Mouse (Mus musculus) ES-Bruce4 (cell line): ENCODE measurements around the gene Kif6. TPM values are rescaled to one million over a fixed set of nuclear protein-coding genes. Genes with fewer than 3 reads are reported as not detected.

Source experiments
- H3K27ac ChIP-seq: 2 replicates; pipeline ENCODE4 v1.5.1; 2012; ENCODE audit warnings: low read length, inconsistent platforms; ENCODE audit not compliant: insufficient read depth
- H3K27me3 ChIP-seq: 2 replicates; pipeline ENCODE4 v1.6.1; 2012; ENCODE audit warnings: mild to moderate bottlenecking, low read length, inconsistent platforms; ENCODE audit not compliant: control insufficient read depth, poor library complexity, insufficient read depth, severe bottlenecking
- H3K36me3 ChIP-seq: 2 replicates; pipeline ENCODE4 v1.6.1; 2012; ENCODE audit warnings: inconsistent platforms, mild to moderate bottlenecking, low read length, moderate library complexity; ENCODE audit not compliant: control insufficient read depth, poor library complexity, insufficient read depth, severe bottlenecking
- H3K4me1 ChIP-seq: one replicate; pipeline ENCODE4 v1.8.1; 2011; ENCODE audit warnings: low read length; ENCODE audit not compliant: control insufficient read depth, insufficient read depth
- H3K4me3 ChIP-seq: 2 replicates; pipeline ENCODE4 v1.5.1; 2011; ENCODE audit warnings: low read depth, mild to moderate bottlenecking, low read length
- H3K9ac ChIP-seq: 2 replicates; pipeline ENCODE4 v1.6.1; 2012; ENCODE audit warnings: low read depth, mild to moderate bottlenecking, inconsistent platforms; ENCODE audit not compliant: poor library complexity, severe bottlenecking
- H3K9me3 ChIP-seq: replicated peaks from 2 replicates; pipeline ENCODE4 v1.6.1; 2012; ENCODE audit warnings: mild to moderate bottlenecking, low read length, inconsistent platforms; ENCODE audit not compliant: control insufficient read depth, poor library complexity, insufficient read depth, severe bottlenecking
- CTCF ChIP-seq: IDR thresholded peaks from one replicate; pipeline ENCODE4 v1.8.1; 2011; ENCODE audit warnings: low read depth, low read length
- EP300 ChIP-seq: IDR thresholded peaks from 2 replicates; pipeline ENCODE4 v1.6.1; 2011; ENCODE audit warnings: low read depth, low read length; ENCODE audit not compliant: insufficient read depth
- POLR2A ChIP-seq: IDR thresholded peaks from one replicate; pipeline ENCODE4 v1.8.1; 2011; ENCODE audit warnings: low read length; ENCODE audit not compliant: insufficient read depth
- polyA plus RNA-seq: library from polyadenylated mRNA; stranded (reverse); fragments of >200 nt; gene quantifications from 2 replicates; pipeline ENCODE4 v1.2.4, GENCODE M21; 2011; ENCODE audit warnings: low read depth; ENCODE audit not compliant: missing spikeins, insufficient read depth, insufficient read length

Gene Kif6
- polyA plus RNA-seq, 1 experiment = 2.3 TPM

DNA sequence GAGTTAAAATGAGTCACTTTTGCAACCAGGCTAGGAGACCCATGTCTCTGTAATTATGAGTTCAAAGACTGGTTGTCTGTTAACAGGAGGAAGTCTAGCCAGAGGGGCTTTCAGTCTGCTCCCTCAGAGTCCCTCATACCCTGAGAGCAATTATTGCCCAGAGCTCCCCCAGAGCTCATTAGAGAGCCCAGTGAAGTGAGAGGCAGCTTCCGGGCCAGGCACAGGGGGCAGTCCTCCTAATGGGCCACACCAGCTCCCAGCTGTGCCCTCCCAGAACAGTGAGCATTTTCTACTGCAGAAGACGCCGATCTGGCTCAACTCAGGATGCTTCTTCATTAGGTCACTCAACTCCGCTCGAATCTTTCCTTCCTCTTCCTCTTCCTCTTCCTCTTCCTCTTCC, 201.8 kb downstream of the Kif6 start:
- Histone ChIP-seq H3K9ac (no peak overlapping the region), H3K9me3 (no peaks in the 10 kb centered on the region), H3K36me3 (no peaks in the 10 kb centered on the region), H3K27me3 (no peaks in the 10 kb centered on the region), H3K4me1 (no peaks in the 10 kb centered on the region), H3K27ac (no peak overlapping the region), H3K4me3 (no peak overlapping the region)
- TF ChIP-seq POLR2A = no peak
- TF ChIP-seq CTCF = no peak
- TF ChIP-seq EP300 = no peak

DNA sequence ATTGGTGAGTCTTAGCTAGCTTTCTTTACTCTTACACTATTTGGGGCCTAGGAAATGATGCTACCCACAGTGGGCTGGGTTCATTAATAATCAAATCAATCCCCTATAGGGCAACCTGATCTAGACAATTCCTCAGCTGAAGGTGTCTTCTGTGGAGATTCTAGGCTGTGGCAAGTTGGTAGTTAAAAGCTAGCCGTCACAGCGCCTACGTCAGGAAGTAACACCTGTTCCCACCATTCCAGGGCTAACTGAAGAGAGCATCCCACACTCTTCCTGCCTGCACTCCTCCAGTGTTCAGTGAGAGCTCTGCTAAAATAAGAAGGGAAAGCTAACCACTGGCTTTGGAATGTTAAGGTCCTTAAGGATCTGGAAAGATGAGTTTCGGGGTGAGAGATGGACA, 205.3 kb downstream of the Kif6 start:
- Histone ChIP-seq H3K27me3 (no peaks in the 10 kb centered on the region), H3K9ac (no peak overlapping the region), H3K9me3 (no peaks in the 10 kb centered on the region), H3K36me3 (no peaks in the 10 kb centered on the region), H3K4me1 (no peaks in the 10 kb centered on the region), H3K27ac (no peak overlapping the region), H3K4me3 (no peak overlapping the region)
- TF ChIP-seq CTCF (no peak), POLR2A (no peak), EP300 (no peak)

DNA sequence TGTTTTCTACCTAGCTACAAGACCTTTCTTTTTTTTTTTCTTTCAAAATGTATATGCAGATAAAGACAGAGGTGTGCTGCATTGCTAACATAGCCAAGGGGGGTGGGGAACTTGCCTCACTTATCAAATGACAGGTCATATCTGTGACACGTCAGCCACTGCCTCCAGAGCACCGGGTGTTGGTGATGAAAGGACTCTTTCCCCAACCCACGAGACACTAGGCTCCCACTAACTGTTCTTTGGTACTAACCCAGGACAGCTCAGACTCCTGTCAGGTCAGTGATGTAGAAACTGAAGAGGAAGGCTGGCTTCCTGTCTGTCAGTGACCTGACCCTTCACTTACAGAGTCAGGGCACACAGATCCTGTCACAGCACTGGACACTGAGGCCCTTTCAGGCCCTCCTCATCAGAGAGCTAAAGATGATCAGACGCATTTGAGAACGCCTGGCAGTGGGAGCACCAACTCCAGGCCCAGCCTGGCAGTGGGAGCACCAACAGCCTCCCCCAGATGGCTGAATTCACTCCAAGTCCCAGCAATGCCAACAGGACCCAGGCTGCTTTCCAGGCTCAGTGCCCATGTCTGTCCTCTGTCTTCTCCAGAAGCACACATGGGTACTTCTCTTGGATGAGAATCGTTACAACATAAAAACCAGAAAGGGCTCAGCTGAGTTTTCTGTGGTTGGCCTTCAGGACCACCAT, 209.4 kb downstream of the Kif6 start:
- H3K27me3 ChIP-seq = no peaks in the 10 kb centered on the region; the same call in 1 of the 2 replicates
- no peak overlapping the region for H3K4me3 ChIP-seq
- H3K4me1 ChIP-seq = no peaks in the 10 kb centered on the region
- H3K9me3 ChIP-seq = no peaks in the 10 kb centered on the region
- H3K9ac ChIP-seq = no peak overlapping the region
- TF ChIP-seq EP300 = no peak
- no peak for TF ChIP-seq CTCF
- TF ChIP-seq POLR2A = no peak
- no peaks in the 10 kb centered on the region for H3K36me3 ChIP-seq
- no peak overlapping the region for H3K27ac ChIP-seq

DNA sequence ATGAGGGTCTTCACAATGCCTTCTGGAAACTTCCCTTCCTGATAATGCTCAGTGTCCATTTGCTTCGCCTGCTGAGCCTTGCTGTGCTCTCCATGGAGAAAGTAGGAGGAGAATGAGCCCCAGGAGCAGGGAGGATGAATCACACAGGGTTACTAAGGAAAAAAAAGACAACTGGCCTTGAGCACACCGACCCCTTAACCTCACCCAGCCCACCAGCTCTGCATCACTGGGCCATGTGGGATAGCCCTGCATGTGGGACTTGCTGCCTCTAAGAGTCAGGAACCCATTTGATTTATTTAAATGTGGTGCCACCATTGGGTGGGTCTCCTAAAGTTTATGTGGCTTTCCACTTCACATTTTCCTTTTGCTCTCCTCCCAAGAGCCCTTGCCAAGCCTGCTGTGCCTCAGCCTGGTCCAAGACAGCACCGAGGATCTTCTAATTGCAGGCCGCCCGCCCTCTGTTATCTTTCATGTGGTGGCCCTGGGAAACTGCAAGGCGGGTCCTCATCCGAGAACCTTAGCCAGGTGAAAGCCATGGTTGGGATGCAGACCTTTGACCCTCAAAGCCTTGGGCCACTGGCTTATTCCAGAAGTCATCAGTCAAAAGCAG, 210.0 kb downstream of the Kif6 start:
- no peak overlapping the region for H3K9ac ChIP-seq
- no peaks in the 10 kb centered on the region for H3K9me3 ChIP-seq
- no peak overlapping the region for H3K27ac ChIP-seq
- H3K4me1 ChIP-seq = no peaks in the 10 kb centered on the region
- TF ChIP-seq CTCF = no peak
- TF ChIP-seq EP300 = no peak
- no peak for TF ChIP-seq POLR2A
- H3K4me3 ChIP-seq = no peak overlapping the region
- no peaks in the 10 kb centered on the region for H3K36me3 ChIP-seq
- no peaks in the 10 kb centered on the region; the same call in 1 of the 2 replicates for H3K27me3 ChIP-seq

DNA sequence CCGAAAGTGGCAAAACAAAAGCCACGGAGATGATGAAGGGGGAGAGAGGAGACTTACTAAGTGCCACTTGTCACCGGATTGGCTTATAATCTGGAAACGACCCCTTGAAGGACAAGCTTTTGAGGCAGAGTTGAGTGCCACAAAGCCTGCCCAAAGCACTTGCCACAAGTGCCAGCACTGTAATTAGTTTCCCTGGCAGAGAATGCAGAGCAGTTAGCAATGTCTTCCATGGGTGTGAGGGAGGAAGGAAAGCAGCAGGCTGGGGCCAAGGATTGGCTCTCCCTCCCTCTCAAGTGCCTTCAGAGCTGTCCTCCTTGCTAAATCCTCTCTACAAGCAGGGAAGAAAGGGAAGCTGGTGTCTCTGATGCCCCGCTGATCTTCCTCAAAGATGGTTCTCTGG, 210.9 kb downstream of the Kif6 start:
- no peaks in the 10 kb centered on the region for H3K36me3 ChIP-seq
- H3K4me1 ChIP-seq = no peaks in the 10 kb centered on the region
- no peak overlapping the region for H3K27ac ChIP-seq
- H3K9ac ChIP-seq = no peak overlapping the region
- no peaks in the 10 kb centered on the region; the same call in 1 of the 2 replicates for H3K27me3 ChIP-seq
- H3K4me3 ChIP-seq = no peak overlapping the region
- TF ChIP-seq POLR2A (no peak), CTCF (no peak), EP300 (no peak)
- H3K9me3 ChIP-seq = no peaks in the 10 kb centered on the region

DNA sequence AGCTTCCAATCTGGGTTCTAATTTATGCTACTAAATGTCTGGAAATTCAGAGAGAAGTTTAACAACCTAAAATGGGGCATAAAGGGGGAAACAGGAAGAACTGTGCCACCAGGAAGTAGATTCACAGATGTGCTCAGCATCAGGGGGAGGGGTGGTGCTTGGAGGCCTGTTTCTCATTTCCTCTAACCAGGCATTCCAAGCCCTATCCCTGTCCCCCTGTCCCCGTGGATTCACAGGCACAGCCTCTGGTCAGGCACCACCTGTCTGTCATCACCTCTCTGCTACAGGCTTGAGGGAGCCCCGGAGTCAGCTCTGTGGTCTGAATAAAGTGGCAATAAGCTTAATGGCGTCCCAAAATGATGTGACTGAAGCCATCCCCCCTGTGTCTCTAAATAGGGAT, 216.8 kb downstream of the Kif6 start:
- Histone ChIP-seq H3K4me1 (no peaks in the 10 kb centered on the region), H3K9ac (no peak overlapping the region), H3K36me3 (no peaks in the 10 kb centered on the region), H3K27ac (no peak overlapping the region), H3K4me3 (no peak overlapping the region), H3K27me3 (no peaks in the 10 kb centered on the region; the same call in 1 of the 2 replicates), H3K9me3 (no peaks in the 10 kb centered on the region; the same call in 1 of the 2 replicates)
- TF ChIP-seq CTCF (no peak), EP300 (no peak), POLR2A (no peak)
